Mouse (Mus musculus) stomach, embryonic 16.5 days (tissue): ENCODE measurements around the gene Hist1h2ad. TPM values are rescaled to one million over a fixed set of nuclear protein-coding genes. Genes with fewer than 3 reads are reported as not detected.
"Not testable (repeated sequence)": the region's sequence is repeated elsewhere in the genome, so short reads cannot be mapped to it uniquely, and the experiment has no call there.

Experiments
- ATAC-seq: fragments of 200-750 bp; cut with Nextera tagmentation; 2 replicates; pipeline ENCODE4 v1.8.0; 2017; ENCODE audit warnings: moderate number of reproducible peaks, moderate TSS enrichment; ENCODE audit not compliant: insufficient read depth, low FRiP score
- H3K27ac ChIP-seq: fragments of 300-500 bp; sonication (generic); 2 replicates; pipeline ENCODE4 v1.5.1; 2014; ENCODE audit warnings: low read length
- H3K27me3 ChIP-seq: fragments of 300-500 bp; sonication (generic); 2 replicates; pipeline ENCODE4 v1.6.1; 2014; ENCODE audit warnings: low read length, control low read depth, mixed read lengths; ENCODE audit not compliant: control insufficient read depth, insufficient read depth
- H3K36me3 ChIP-seq: fragments of 300-500 bp; sonication (generic); 2 replicates; pipeline ENCODE4 v1.6.1; 2014; ENCODE audit warnings: low read length; ENCODE audit not compliant: control insufficient read depth, insufficient read depth
- H3K4me1 ChIP-seq: fragments of 300-500 bp; sonication (generic); 2 replicates; pipeline ENCODE4 v1.6.1; 2014; ENCODE audit warnings: low read length, control low read depth, mixed read lengths; ENCODE audit not compliant: control insufficient read depth, insufficient read depth
- H3K4me2 ChIP-seq: fragments of 300-500 bp; sonication (generic); 2 replicates; pipeline ENCODE4 v1.6.1; 2014; ENCODE audit warnings: low read depth, low read length, mixed read lengths
- H3K4me3 ChIP-seq: fragments of 300-500 bp; sonication (generic); replicated peaks from 2 replicates; pipeline ENCODE4 v1.5.1; 2014; ENCODE audit warnings: mild to moderate bottlenecking, low read length
- H3K9ac ChIP-seq: fragments of 300-500 bp; sonication (generic); 2 replicates; pipeline ENCODE4 v1.6.1; 2014; ENCODE audit warnings: low read length
- H3K9me3 ChIP-seq: fragments of 300-500 bp; sonication (generic); replicated peaks from 2 replicates; pipeline ENCODE4 v1.6.1; 2016; ENCODE audit warnings: low read length, control low read depth; ENCODE audit not compliant: control insufficient read depth
- WGBS: fragments of 180-500 bp; shearing (Covaris S2); extraction: QIAGEN DNeasy Blood & Tissue Kit; methylation state at CpG from one replicate; pipeline ENCODE4 v1.1.7; 2014; 5-methylcytosine and 5-hydroxymethylcytosine counted together
- polyA plus RNA-seq: library from polyadenylated mRNA; unstranded; fragments of >200 nt; fragmentation: Nextera tagmentation; extraction: Ambion mirVana; gene quantifications from 2 replicates; pipeline ENCODE4 v1.2.1, GENCODE M21; 2015

Hist1h2ad gene
- polyA plus RNA-seq, 1 experiment from 2014 or later: 2.5 TPM

DNA sequence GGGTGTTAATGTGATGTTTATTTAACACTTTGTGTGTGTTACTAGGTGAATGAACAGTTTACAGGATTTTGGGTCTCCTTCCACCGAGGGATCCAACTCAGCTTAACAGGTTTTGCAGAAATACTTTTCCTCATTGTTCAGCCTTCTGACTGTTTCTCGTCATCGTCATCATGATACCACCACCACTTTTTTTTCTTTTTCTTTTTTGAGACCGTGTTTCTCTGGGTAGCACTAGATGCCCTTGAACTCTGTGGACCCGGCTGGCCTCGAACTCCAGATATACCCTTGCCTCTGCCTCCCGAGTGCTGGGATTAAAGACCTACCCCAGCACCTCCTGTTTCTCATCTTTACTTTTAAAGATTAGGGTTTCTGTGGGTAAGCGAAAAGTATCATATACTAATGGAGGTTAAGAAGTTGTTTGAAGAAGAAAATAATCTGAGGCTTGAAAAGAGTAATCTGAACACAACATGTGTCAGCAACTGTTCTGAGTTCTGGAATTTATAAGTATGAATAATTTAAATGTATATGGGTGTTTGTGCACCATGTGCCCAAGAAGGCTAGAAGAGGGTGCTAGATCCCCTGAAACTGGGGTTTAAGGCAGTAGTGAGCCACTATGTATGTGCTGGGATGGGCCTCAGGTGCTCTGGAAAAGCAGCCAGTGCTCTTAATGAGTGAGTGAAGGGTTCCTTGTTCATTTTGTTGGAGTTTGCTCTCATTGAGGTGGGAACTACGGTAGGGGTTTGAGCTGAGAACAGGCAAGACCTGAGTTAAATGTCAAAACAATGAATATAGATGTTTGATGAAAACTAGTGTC lies 41.7 kb upstream of the Hist1h2ad start:
- Histone ChIP-seq H3K36me3 (no peaks in the 10 kb centered on the region), H3K27me3 (no peaks in the 10 kb centered on the region), H3K4me1 (peaks cover 34% of the 10 kb centered on the region), H3K27ac (peak overlapping the region; percentile 98), H3K9ac (peak overlapping the region; percentile 69), H3K9me3 (no peaks in the 10 kb centered on the region), H3K4me3 (peak overlapping the region; percentile 60), H3K4me2 (peak overlapping the region; percentile 56)
- no peak for ATAC-seq
- 14% methylated on average over 9 of the region's 9 CpGs for WGBS

DNA sequence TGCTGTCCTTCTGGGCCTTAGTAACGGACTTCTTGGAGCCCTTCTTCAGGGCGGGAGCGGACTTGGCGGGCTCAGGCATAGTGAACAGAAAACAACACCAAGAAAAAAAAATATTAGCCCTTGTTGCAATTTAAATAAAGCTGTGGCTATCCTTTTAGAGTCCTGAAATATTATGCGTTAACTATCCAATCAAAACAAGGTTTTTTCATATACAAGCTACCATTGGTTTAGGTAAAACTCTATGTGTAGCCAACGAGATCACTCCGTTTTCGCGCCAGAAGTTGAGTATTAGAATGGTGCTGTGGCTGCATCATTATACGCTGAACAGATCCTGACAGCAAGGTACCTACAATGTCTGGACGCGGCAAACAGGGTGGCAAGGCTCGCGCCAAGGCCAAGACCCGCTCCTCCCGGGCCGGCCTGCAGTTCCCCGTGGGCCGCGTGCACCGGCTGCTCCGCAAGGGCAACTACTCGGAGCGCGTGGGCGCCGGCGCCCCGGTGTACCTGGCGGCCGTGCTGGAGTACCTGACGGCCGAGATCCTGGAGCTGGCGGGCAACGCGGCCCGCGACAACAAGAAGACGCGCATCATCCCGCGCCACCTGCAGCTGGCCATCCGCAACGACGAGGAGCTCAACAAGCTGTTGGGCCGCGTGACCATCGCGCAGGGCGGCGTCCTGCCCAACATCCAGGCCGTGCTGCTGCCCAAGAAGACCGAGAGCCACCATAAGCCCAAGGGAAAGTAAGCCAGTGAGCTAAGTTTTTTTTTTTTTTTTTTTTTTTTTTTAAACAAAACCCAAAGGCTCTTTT lies 40.4 kb upstream of the Hist1h2ad start, which contains the start of gene Hist1h2af:
Gene Hist1h2af (plus strand): TSS at position 347 of the 808 bp plus-strand sequence.
- not testable (repeated sequence) for H3K9me3 ChIP-seq, H3K27me3 ChIP-seq, H3K36me3 ChIP-seq
- H3K27ac ChIP-seq: peak within 1 kb of the TSS; percentile 98
- peak within 1 kb of the TSS; percentile 69 for H3K9ac ChIP-seq
- under 1% methylated on average over 22 of the region's 53 CpGs for WGBS
- peak; percentile 51 for ATAC-seq
- peak within 1 kb of the TSS; percentile 60 for H3K4me3 ChIP-seq
- H3K4me1 ChIP-seq: peaks cover 34% of the 10 kb centered on the region
- peak within 1 kb of the TSS; percentile 56 for H3K4me2 ChIP-seq

DNA sequence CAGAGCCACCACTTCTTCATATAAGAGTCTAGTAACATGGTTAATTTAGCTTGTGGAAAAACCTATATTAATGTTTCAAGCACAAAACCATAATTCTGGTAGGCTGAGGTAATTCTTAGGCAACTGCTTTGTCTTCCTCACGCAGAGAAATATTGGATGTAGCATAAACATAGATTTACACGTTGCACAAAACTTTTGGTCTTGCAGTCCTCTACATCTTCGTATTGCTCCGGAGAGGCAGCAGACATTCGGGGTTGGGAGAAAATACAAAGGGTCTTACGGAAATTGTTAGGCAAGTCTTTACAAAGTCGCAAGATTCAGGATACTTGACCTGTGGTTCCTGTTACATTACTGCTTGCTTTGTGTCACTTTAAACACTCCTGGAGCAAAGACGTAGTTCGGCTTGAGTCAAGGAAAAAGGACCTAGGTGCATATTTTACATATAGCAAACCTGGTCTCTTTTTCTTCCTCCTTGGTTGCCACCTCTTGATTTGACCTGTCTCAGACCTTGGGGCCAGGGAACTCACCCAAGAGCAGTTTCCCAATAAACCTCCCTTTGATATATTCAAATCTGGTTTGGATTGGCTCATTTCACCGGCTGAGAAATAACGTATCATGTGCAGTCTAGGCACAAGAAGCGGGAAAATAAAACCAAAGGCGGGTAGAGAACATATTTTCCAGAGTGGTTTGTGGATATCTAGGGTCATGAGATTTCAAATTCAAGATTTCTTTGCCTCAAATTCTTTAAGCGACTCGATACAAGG lies 39.6 kb upstream of the Hist1h2ad start:
- Histone ChIP-seq H3K4me1 (peaks cover 30% of the 10 kb centered on the region), H3K27me3 (no peaks in the 10 kb centered on the region), H3K4me2 (peak overlapping the region; percentile 56), H3K9ac (peak overlapping the region; percentile 64), H3K27ac (peak overlapping the region; percentile 80), H3K36me3 (no peaks in the 10 kb centered on the region), H3K9me3 (no peaks in the 10 kb centered on the region), H3K4me3 (peak overlapping the region; percentile 60)
- ATAC-seq: no peak
- under 1% methylated on average over 15 of the region's 15 CpGs for WGBS

DNA sequence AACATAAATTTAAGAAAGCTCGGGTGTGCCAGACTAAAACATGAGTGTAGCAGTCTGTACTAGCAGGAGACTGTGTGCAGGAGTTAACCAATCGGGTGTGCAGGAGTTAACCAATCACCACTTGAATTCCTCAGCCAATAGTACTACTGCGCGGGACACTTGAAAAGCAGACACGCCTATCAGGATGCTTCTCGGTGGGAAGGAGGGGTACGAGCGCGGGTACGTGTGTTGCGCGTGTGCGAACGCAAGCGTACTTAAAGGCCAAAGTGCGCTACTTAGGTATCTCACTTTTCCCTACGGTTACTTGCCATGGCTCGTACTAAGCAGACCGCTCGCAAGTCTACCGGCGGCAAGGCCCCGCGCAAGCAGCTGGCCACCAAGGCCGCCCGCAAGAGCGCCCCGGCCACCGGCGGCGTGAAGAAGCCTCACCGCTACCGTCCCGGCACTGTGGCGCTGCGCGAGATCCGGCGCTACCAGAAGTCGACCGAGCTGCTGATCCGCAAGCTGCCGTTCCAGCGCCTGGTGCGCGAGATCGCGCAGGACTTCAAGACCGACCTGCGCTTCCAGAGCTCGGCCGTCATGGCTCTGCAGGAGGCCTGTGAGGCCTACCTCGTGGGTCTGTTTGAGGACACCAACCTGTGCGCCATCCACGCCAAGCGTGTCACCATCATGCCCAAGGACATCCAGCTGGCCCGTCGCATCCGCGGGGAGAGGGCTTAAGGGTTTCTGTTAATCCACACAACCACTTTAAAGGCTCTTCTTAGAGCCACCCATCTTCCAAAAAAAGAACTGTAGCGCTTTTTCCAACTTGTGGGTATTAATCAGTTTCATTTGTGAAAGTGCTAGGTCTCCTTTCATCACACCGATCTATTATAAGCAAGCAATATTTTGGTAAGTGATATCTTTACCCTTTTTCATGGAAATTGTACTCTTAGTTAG lies 38.8 kb upstream of the Hist1h2ad start, which contains the start of gene Hist1h3g:
Gene Hist1h3g (plus strand): TSS at position 286 of the 939 bp plus-strand sequence.
- Histone ChIP-seq H3K4me1 (peaks cover 30% of the 10 kb centered on the region), H3K9ac (peak within 1 kb of the TSS; percentile 70), H3K4me2 (peak within 1 kb of the TSS; percentile 56), H3K4me3 (peak within 1 kb of the TSS; percentile 60), H3K27ac (peak within 1 kb of the TSS; percentile 80)
- not testable (repeated sequence) for H3K36me3 ChIP-seq, H3K9me3 ChIP-seq, H3K27me3 ChIP-seq
- ATAC-seq: peak; percentile 91
- WGBS: 1% methylated on average over 48 of the region's 62 CpGs

DNA sequence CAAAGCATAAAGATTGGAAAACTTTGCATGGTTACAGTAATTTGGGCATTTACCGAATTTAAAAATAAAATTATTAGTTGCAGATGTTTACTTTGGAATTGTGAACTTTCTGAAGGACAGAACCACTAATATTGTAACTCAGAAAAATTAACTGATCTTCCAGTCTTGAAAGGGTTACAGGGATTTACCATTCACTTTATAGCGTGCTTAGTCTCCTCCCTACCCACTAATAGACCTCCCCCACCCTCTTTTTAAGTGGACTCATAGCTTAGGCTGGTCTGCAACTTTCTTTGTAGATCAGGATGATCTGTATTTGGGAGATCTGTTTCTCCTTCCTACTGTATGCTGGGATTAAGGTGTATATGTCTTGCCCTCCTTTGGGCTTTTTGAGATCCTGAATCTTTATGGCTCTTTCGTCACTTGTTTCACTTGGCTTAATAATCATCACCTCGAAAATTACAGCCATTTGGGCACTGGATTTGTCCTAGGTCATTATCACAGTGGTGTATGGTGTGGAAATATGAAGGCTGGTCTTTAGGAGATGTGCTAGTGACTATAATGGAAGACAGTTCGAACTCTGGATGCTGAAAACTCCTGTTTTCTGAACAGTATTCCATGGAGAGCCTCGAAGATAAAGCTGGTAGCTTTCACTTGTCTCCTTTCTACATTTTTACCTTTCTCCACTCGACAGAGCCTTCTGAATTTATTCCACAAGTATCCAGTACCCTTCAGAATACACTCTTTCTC lies 37.9 kb upstream of the Hist1h2ad start:
- Histone ChIP-seq H3K9me3 (no peaks in the 10 kb centered on the region), H3K9ac (peak overlapping the region; percentile 55), H3K36me3 (no peaks in the 10 kb centered on the region), H3K27ac (peak overlapping the region; percentile 73), H3K4me3 (peak overlapping the region; percentile 60), H3K27me3 (no peaks in the 10 kb centered on the region), H3K4me1 (peaks cover 30% of the 10 kb centered on the region), H3K4me2 (peak overlapping the region; percentile 56)
- no peak for ATAC-seq
- WGBS: 15% methylated on average over 7 of the region's 7 CpGs

DNA sequence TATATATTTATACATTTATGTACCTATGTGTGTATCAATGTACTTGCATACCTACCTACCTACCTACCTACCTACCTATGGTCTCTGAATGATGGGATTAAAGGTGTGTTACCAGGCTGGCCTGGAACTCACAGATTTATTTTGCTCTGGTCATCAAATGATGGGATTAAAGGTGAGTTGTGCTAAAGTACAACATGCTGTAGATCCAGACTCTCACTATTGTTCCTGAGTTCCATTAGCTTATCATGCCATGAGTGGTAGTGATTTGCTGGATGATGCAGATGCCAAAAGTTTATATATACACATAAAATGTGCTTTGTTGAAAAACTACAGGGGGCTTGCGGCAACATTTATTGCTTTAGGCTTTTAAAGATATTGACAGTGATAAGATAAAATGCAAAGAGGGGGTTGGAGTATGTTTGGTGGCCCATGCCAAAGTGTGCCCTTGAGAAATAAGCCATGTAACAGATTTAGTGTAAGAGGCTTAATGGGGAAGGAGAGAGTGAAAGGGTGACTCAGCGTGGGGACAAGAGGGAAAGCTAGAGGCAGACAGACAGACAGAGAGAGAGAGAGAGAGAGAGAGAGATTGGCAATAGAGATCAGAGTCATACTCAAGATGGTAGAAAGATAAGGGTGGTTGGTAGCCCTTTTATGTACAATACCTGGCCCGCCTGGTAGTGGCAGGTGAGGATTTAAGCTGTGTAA lies 37.0 kb upstream of the Hist1h2ad start:
- no peaks in the 10 kb centered on the region for H3K9me3 ChIP-seq
- H3K27me3 ChIP-seq: no peaks in the 10 kb centered on the region
- no peaks in the 10 kb centered on the region for H3K36me3 ChIP-seq
- ATAC-seq: no peak
- H3K4me3 ChIP-seq: peak overlapping the region; percentile 26
- peak overlapping the region; percentile 56 for H3K4me2 ChIP-seq
- peak overlapping the region; percentile 18; the same call in 1 of the 2 replicates for H3K9ac ChIP-seq
- peaks cover 30% of the 10 kb centered on the region for H3K4me1 ChIP-seq
- 67% methylated on average over 3 of the region's 3 CpGs for WGBS
- no peak overlapping the region; the same call in 1 of the 2 replicates for H3K27ac ChIP-seq

DNA sequence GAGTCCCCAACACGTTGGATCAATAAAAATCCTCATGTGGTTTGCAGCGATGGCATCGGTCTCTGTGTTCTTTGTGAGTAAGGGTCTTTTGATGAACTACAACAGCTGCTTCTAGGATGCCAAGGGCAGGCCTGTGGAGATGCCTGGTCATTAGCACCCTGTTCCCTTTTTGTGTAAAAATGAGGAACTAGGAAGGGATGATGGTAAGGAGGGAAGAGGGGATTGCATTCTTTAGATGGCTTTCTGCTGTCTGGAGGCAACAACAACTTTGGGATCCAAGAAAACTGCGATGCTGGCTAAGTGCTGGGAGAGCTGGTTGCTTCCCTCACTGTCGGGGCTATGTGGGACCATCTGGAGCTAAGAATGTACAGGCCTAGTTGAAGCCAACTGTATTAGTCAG lies 35.9 kb upstream of the Hist1h2ad start:
- Histone ChIP-seq H3K27ac (no peak overlapping the region), H3K9me3 (no peaks in the 10 kb centered on the region), H3K27me3 (no peaks in the 10 kb centered on the region), H3K36me3 (no peaks in the 10 kb centered on the region), H3K4me3 (no peak overlapping the region), H3K4me2 (no peak overlapping the region), H3K4me1 (peaks cover 19% of the 10 kb centered on the region), H3K9ac (no peak overlapping the region)
- ATAC-seq: no peak
- WGBS: 69% methylated on average over 5 of the region's 5 CpGs
